Mouse (Mus musculus) urinary bladder, adult 18-20 months (tissue): Measurements from ENCODE around the gene Atxn2.

ENCODE experiments used
- DNase-seq, 2 experiments: peaks; one replicate each; pipeline ENCODE4 v3.0.0; 2022; ENCODE audit warnings: low spot score in 2 of 2, mixed read lengths in 2 of 2

Gene Atxn2

DNA sequence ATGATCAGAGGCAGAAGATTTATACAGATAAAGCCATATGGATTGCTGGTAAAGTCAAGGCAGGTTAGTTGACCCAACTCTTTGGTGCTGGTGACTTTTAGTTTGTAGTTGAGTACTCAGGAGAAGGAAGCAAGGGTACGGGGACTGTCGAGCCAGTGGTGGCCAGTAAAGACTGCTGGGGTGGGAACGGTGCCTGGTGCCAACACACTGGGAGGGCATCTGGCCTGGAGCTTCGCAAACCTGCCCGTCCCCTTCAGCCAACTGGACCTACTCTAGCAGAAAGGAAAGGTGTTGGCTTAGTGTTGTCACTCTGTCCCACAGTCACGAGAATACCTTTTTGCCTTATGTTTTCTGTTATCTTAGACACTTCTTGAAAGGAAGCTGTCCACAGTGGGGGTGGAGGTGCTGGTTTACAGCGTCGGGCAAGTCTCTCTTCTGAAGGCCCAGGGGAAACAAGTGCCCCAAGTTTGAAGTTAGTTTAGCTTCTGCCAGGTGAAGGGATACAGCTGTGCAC is 104.8 kb downstream of the Atxn2 start:
- DNase-seq: no peak

DNA sequence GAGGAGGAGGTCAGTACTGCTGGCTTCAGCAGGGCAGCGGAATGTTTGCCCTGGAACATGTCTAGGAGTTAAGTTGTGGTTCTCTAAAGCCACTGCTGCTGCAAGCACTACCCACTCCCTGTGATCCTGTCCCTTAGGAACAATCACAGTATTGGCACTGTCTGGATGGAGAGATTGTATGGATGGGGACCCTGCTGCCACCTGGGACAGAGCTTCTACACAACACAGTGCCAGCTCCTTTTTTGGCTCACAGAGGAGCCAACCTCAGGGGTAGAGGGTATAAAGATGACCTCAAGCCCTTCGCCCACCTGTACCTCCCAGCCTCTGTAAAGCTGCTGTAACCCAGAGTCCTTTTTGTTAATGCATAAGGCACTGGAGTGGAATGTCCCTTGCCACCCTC is 105.5 kb downstream of the Atxn2 start:
- no peak for DNase-seq

DNA sequence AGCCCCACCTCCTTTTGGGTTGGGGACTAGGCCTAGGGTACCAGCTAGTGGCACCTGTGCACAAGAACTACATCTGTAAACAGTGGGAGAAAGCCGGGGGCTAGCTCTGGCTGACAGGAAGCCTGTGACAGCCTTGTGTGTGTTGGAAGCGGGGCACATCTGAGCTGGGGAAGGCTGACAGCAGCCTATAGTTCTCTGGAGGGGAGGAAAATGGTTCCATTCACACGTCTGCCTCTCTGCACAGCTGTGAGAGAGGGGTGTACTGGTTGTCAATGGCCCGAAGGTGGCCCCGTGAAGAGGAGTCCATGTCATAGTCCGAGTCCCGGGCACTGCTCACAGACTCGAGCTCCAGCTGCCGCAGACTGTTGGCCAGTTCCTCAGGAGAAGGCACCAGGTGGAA is 106.4 kb downstream of the Atxn2 start:
- no peak for DNase-seq

DNA sequence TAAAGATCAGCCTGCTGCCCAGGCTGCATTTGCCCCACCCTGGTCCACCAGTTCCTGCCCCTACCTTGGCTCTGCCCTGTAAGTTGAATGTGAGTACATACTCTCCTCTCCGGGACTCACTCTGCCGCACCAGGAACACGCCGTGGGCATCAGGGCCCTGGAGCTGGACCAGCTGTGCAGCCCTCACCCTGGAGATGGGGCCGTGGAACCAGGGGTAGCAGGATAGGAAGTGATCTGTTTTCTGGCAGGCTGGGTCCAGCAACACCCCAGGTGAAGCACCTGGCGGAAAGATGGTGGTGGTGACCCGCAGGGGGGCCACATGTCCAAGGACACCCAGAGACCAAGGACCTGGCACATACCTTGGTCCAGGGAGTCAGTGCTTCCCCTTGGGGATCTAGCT is 107.3 kb downstream of the Atxn2 start:
- DNase-seq: no peak

DNA sequence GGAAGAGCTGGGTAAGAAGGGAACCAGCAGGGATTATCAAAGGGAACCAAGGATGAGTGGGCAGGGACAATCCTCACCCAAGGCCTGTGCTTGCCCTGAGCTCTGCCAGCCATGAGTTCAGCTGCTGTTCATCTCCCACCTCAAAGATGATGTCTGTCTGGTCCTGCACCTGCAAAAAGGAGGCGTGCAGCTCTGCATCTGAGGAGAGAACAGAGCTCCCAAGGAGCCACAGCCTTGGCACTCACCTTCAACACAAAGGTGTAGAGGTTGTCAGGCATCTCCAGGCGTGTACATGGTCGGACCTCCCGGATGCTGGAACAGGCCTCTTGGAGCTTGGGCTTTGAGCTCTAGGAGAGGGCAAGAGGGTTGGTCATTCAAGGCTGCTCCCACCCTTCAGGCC is 107.7 kb downstream of the Atxn2 start:
- no peak for DNase-seq

DNA sequence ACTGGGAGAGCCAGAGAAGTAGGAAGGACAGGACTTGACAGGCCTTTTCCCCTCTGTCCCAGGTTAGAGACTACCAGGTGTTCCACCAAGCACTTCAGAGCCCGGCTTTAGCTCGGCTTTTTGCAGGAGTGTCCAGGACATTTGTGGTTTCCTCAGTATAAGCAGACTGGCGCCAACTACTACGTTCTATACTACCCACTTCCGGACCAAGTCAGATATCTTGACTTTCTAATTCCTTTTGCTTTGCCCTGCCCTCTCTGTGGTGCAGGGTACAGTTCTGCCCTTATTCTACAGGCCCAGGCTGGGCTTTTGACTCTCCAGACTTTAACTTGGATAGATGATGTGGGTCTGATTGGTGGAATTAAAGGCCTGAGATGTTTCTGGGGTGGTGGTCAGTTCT is 108.4 kb downstream of the Atxn2 start:
- DNase-seq: no peak

DNA sequence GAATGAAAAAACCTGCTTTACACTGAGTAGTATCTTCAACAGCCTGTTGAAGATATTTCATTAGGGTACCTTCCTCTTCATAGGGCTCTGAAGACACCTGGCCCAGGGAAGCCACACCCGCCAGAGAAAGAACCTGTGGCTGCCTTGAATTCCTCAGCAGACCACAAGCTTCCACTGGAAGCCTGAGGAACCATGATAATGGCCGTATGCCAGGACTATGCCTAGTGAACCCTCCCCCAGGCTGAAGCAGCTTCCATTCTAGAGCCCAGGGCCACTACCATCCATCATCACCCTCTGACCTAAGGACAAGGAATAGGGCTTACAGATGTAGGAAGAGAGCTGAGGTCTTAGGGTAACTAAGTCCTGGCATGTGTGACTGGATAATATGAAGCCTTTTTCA is 109.0 kb downstream of the Atxn2 start:
- no peak for DNase-seq

DNA sequence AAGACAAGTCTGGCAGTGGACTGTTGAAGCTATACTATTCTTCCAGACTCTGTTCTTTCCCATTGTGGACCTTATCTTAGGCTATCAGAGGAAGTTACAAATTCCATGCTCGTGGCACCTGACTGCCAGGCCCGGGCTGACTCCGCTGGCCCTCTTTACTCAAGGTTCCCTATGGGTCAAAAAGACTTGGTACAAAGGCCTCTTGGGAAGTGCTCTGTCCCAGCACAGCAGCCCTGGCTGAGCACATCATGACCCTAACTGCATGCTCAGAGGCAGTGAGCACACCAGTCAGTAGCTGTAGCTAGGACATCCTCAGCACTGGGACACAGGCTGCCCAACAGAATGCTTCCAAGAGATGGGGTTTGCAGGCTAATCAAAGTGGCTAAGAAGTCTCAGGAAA is 109.5 kb downstream of the Atxn2 start:
- DNase-seq: no peak

DNA sequence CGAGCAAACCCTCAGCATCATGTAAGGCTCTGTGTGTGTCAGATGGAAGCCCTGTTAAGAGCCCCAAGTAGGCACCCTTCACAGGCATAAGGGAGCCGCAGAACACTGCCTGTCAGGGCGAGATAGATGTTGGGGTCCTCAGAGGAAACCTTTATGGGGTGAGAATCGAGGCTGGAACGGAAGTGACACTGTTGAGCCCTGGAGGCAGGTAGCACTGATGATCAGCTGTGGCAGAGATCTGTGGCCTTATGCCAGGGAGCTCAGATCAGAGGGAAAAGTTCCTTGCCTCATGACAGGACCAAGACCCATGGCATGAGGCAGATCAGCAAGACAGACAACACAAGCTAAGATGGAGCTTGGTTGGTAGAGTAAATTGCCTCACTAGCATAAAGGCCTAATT is 110.0 kb downstream of the Atxn2 start:
- no peak for DNase-seq

DNA sequence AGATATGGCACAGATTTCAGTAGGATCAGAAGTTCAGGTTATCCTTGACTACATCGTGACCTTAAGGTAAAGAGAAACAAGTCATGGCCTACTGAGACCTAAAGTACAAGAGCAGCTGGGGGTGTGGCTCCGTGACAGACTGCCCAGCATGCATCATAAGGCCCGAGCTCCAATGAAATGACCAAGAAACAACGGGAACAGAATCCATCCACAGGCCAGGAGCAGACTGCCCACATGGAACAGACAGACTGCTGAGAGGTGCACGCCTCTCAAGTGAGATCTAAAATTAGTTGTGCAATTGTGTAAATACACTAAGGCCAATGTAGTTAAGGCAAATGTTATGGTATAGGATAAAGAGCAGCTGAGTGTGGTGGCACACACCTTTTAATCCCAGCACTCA is 110.4 kb downstream of the Atxn2 start:
- no peak for DNase-seq

DNA sequence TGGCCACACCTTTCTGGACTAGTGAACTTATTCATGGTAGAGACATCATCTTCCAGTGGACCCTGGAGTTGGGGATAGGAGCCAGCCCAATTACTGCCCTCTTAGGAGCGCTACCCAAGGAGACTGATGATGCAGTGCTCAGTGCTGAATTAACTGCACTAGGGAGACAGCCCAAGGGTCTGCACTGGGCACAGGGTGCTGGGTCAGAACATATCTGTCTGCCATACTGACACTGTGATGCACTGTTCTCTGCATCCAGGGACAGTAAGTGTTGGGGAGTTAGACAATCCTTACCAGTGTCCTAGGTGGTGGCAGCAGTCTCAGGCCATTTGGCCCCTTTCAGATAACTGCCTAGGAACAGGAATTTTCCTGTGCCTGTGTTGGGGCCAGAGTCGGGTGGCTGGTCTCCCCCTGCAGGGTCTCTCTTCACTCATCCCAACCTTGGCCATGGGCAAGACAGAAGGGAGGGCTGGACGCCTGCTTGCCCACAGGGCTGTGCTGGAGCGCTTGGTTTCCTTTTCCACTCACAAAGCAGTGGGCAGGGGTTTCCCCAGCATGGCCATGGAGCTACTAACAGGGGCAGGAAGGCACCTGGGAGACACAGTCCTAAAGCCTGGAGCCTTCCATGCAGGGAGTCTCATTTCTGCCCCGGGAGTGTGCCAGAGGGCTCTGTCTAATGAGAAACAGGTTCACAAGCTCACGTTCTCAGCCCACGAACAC is 111.8 kb downstream of the Atxn2 start:
- no peak for DNase-seq

DNA sequence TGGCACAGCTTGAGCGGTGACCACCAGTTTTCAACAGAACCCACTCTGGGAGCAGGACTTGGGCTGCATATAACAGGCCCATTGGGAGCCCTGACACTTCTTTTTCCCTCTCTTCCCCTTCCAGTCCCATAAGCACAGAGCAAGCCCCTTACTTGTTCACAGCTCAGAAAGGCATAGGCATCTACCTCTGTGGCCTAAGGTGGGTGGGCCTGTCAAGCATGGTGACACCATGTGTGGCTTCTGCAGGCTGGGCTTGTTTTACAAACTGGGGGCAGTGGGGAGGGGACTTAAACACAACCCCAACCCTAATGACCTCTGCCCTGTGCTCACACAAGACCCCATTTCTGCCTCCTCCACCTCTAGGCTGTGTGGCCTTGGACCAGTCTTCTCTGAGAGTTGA is 112.5 kb downstream of the Atxn2 start:
- no peak for DNase-seq

DNA sequence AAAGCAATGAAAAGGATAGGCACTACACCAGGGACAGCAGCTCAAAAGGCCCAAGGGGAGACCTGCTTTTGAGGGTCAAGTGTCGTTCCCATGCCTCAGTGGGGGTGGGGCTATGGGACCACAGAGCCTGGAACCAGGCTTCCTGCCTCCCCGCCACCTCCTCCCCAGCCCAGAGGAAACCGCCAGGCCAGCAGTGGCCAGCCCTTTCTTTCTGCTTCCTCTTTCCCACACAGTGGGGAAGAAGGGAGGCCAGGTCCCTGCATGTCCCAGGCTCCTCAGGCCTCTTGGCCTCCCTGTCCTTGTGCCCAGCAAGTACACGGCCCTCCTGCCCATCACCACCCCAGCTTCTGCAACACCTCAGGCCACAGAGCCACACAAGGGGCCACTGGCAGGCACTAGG is 113.0 kb downstream of the Atxn2 start:
- DNase-seq: no peak

DNA sequence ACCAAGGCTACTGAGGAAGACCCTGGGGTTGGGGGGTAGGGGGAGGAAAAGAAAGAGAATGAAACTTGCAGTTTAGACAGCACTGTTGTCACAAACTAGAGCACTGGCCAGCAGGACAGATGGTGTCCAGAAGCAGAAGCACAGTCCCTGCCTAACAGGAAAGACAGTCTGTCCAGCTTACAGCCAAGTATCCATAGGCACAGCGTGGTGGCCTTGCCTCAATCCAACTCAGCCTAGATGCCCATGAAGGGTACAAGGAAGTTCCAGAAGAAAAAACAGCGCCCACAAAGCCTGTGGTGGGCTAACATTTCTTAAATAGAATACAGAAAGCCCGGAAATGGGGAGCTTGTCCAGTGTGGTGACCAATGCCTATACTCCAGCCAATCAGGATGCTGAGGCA is 114.5 kb downstream of the Atxn2 start:
- DNase-seq: no peak

DNA sequence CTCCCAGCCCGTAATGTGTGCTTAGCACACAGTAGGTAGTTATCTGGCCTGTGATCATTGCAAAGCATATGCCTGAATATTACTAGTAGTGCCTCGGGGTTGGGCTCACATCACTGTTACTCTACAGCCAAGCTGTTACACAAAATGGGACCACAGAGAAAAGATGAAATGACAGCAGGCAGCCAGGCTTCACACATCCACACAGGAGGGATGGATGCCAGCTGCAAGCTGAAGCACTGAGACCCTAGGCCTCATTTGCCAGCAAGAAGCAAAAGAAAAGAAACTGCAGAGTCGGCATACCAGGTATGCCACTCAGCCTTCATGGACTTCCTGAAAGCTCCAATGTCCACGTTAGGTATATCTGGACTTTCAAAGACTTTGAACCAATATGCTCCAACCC is 116.7 kb downstream of the Atxn2 start:
- DNase-seq: no peak

DNA sequence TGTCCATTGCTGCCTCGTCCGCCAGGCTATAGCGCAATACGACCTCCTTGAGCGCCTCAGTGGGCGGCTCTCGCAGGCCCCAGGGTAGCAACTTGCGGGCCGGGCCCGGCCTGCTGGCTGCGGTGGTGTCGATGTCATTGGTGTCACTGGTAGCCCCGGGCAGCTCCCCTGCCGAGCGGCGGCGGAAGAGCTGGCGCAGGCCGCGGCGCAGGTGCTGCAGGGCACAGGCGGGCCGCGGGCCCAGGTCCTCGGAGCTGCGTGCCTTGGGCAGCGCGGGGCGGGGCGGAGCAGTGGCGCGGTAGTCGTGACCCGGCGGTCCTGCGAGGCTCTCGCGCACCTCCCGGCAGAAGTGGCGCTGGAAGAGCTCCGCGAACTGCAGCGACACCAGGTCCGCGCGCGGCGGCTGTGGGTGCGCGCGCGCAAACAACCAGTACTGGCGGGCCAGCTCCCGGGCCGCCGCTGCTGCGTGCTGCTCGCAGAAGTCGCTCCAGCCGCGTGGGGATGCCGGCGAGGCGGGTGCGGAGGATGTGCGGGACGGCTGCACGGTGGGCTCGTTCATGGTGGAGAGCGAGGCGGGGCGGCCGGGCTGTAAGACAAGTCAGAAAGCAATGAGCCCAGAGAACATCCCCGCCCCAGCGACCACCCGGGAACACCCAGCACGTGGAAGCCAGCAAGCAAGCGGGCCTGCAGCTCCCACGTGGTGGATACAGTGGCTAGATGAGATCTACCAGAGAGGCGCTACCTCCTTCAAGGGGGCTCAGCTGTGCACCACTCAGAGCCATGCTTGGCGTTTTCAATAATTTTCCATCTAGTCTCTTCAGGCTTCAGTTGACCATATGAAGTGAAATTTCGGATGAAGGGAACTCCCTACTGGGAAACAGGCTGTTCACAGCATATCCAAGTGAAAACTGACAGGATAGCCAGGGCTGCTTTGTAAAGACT is 117.6 kb downstream of the Atxn2 start:
- no peak for DNase-seq

DNA sequence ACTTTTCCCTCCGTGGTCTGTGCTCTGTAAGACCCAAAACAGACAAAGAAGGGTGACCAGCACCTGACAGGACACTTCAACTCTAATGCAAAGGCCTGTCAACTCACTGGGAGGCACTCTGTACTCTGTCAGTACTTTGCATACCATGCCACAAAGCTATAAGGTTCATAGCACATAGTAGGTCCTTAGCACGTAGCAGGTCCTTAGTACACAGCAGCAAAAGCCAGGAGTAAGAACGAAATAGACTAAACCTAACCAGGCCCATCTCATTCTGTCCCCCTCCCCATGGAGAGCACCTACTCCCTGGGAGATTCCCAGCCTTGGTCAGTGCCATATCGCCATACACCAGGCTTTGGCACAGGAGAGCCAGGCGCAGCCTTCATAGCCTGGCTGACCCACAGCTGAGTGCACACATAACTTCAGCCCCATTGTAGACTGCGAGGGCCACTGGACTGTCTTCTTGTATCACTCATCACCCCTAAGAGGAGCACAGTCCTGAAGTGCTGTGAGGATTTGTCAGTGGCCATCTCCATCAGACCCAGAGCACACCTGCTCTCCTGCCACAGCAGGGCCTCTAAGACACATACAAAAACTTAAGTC is 120.0 kb downstream of the Atxn2 start:
- DNase-seq: no peak

DNA sequence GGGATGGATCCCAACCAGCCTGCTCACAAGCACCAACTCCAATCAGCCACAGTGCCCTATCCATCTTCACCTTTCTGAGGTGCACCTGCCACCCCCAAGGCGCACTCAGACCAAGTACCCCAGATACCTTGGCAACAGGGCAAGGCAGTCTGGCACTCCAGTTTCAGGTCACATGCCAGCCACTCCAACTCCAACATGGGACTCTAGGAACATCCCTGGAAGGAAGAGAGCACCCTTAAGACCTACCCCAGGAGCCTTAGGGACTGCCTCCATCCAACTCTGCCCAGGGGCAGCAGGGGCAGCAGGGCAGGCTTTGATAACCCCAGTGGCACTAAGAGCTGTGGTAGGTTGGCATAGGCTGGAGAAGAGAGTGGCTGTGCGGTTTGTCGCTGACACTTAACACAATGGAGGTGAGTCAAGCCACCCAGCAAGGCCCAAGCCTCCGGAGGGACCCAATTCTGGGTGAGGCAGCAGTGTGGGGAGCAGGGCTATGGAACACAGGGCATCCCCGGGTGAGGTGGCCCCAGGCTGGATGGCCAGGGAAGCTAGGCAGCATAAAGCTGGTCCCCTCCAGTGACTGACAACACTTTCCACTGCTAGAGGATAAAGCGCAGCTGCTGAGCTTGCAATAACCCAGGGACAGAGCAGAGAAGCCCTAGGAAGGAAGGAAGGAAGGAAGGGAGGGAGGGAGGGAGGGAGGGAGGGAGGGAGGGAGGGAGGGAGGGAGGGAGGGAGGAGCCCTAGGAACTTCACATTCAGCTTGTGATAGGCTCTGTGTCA is 121.4 kb downstream of the Atxn2 start:
- DNase-seq: no peak

DNA sequence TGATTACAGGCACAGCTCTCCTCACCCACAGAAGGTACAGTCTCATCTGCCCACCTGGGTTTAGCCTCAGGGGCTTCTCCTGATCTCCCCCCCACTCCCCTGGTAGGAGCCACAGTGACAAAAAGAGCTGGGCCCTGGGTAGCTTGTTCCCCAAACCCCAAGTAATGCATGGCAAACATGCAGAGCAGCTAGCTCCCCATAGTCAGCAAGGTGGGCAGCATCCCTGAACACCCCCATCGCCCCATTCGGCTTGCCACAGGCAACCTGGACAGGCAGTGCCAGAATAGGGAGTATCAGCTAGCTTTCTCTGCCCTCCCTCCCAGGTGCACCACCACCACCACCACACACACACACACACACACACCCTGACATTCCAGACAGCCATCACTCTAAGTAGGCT is 122.0 kb downstream of the Atxn2 start:
- DNase-seq: no peak

DNA sequence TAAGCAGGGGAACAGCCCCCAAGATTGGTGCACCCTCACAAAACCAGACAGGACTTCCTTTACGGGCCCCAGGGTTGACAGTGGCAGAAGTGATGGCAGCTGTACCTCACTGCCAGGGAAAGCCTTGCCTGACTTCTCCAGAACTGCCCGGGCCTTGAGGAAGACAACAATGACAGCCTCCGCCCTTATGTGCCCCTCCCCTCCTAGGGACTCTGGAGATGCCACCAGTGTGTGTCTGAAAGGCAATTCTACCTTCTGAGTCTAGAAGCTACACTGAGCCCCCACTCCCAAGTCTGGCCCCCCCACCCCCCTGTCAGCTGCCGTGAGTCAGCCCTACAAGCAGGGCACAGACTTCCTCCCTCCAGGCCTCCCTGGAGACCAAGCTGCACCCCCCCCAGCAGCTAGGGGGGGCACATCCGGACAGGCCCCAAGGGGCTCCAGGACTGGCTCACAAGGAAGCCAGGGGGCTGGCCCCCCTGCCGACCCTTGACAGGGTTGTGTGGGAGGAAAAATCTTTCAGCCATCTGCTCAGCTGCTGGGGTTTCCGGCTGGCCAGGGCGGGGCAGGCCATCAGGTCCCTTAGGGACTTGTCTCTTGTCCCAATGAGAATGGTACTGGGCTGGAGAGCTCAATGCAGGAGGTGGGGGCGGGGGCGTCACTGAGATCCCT is 122.6 kb downstream of the Atxn2 start:
- DNase-seq: no peak

DNA sequence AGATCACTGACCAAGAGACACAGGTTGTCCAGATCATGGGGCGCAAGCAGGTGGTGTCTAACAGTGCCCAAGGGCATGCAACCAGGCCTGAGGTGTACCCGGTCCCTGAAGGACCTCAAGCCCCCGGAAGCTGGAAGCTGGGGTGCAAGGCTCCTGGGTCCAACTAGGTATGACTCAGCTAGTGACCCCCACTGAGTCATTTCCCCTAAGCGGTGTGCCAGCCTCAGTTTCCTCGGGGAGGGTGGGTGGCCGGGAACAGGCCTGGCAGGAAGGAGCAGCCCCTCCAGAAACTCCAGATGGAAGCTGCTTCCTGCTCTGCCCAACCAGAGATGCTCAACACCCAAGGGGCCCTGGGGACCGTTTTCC is 123.1 kb downstream of the Atxn2 start:
- DNase-seq: no peak
